Mouse (Mus musculus) heart, embryonic 12.5 days (tissue): ENCODE results near the gene Stk11. TPM values are rescaled to one million over a fixed set of nuclear protein-coding genes. Genes with fewer than 3 reads are reported as not detected.

Experiments used
- ATAC-seq: fragments of 200-750 bp; cut with Nextera tagmentation; 2 replicates; pipeline ENCODE4 v1.8.0; 2017; ENCODE audit warnings: moderate TSS enrichment, moderate library complexity; ENCODE audit not compliant: insufficient number of reproducible peaks, low FRiP score
- H3K27ac ChIP-seq: fragments of 300-500 bp; sonication (generic); 2 replicates; pipeline ENCODE4 v1.5.1; 2016; ENCODE audit warnings: mild to moderate bottlenecking, moderate library complexity; ENCODE audit not compliant: poor library complexity, severe bottlenecking
- H3K27me3 ChIP-seq: fragments of 300-500 bp; sonication (generic); replicated peaks from 2 replicates; pipeline ENCODE4 v1.6.1; 2016; ENCODE audit warnings: mild to moderate bottlenecking, moderate library complexity
- H3K36me3 ChIP-seq: fragments of 300-500 bp; sonication (generic); 2 replicates; pipeline ENCODE4 v1.6.1; 2016; ENCODE audit warnings: mild to moderate bottlenecking, moderate library complexity
- H3K4me1 ChIP-seq: fragments of 300-500 bp; sonication (generic); replicated peaks from 2 replicates; pipeline ENCODE4 v1.6.1; 2016; ENCODE audit warnings: mild to moderate bottlenecking
- H3K4me2 ChIP-seq: fragments of 300-500 bp; sonication (generic); 2 replicates; pipeline ENCODE4 v1.6.1; 2016; ENCODE audit warnings: mild to moderate bottlenecking, moderate library complexity
- H3K4me3 ChIP-seq: fragments of 300-500 bp; sonication (generic); 2 replicates; pipeline ENCODE4 v1.5.1; 2016; ENCODE audit warnings: mild to moderate bottlenecking
- H3K9ac ChIP-seq: fragments of 300-500 bp; sonication (generic); 2 replicates; pipeline ENCODE4 v1.6.1; 2016; ENCODE audit warnings: mild to moderate bottlenecking, moderate library complexity
- H3K9me3 ChIP-seq: fragments of 300-500 bp; sonication (generic); replicated peaks from 2 replicates; pipeline ENCODE4 v1.6.1; 2016; ENCODE audit warnings: mild to moderate bottlenecking, moderate library complexity
- WGBS: fragments of 180-500 bp; shearing (Covaris S2); methylation state at CpG from one replicate; pipeline ENCODE4 v1.1.7; 2016; 5-methylcytosine and 5-hydroxymethylcytosine counted together
- polyA plus RNA-seq: library from polyadenylated mRNA; unstranded; fragments of >200 nt; fragmentation: Nextera tagmentation; extraction: Ambion mirVana; gene quantifications from 2 replicates; pipeline ENCODE4 v1.2.1, GENCODE M21; 2016

Stk11 gene
- polyA plus RNA-seq, 1 experiment from 2014 or later: 10.8 TPM

DNA sequence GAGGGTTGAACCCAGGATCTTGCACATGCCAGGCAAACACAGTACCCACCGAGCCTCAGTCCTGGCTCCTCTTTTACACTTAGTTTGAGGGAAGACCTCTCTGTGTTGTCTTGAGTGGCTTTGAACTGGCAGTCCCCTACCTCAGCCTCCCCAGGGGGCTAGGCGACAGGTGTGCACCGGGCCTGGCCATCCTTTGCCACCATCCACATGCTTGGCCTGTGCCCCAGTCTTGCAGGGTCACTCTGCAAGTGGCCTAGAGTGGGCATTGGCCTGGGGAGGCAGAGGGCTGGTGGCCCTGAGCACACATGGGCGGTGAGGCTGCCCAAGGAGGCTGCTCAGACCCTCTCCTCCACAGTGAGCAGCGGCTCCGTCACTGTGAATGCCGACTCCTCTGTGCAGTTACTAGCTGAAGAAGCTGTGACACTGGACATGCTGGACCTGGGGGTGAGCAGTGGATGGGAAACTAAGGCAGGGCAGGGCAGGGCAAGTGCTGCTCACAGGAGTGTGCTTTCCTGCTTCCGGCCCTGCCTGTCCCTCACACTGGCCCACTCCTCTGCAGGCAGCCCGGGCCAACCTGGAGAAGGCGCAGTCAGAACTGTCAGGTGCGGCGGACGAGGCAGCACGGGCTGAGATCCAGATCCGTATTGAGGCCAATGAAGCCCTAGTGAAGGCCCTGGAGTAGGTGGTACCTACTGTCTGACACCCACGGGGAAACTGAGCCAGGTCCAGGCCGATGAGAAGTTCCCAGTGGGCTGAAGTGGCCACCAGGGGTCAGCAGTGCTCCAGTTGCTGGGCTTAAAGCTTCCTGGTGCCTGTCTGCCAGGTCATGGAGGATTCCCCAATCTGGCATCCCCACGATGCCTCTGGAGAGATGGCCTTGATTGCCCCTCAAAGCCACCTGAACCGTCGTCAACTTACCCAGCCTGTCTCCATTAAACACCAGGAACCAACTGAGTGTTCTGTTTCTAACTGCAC is 29.5 kb downstream of the Stk11 start:
- peak overlapping the region; percentile 90 for H3K9ac ChIP-seq
- H3K27ac ChIP-seq: peak overlapping the region; percentile 98; the same call in 1 of the 2 replicates
- H3K4me3 ChIP-seq: peak overlapping the region; percentile 5; the same call in 1 of the 2 replicates
- peaks cover 55% of the 10 kb centered on the region for H3K4me1 ChIP-seq
- WGBS: 76% methylated on average over 20 of the region's 20 CpGs
- peak overlapping the region; percentile 22; the same call in 1 of the 2 replicates for H3K4me2 ChIP-seq
- H3K9me3 ChIP-seq: no peaks in the 10 kb centered on the region
- H3K27me3 ChIP-seq: no peaks in the 10 kb centered on the region
- H3K36me3 ChIP-seq: peaks cover 40% of the 10 kb centered on the region
- ATAC-seq: no peak

DNA sequence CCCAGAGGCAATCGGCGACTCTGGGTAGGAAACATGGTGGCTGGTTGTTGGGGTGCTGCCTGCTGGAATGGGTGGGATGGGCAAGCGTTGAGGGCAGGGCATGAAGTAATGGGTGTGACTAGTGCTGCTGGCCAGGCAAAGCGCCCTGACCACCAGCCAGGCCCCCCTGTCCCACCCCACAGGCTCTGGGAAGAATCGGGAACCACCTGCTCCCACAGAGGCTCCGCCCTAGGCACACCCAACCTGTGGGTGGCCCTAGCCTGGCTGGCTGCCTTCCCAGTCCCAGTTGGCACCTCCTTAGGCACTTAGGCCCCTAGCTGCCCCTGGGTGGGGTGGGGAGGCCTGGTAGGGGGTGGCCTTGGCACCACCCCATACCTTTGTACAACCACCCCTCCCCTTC is 30.3 kb downstream of the Stk11 start:
- Histone ChIP-seq H3K36me3 (peaks cover 47% of the 10 kb centered on the region), H3K9ac (peak overlapping the region; percentile 90), H3K4me1 (peaks cover 51% of the 10 kb centered on the region), H3K9me3 (no peaks in the 10 kb centered on the region), H3K4me3 (0 out of 2 replicates have a peak overlapping the region, but pooled peaks have one; percentile 5), H3K27me3 (no peaks in the 10 kb centered on the region), H3K4me2 (peak overlapping the region; percentile 22; the same call in 1 of the 2 replicates), H3K27ac (peak overlapping the region; percentile 98)
- 83% methylated on average over 6 of the region's 6 CpGs for WGBS
- ATAC-seq: no peak

DNA sequence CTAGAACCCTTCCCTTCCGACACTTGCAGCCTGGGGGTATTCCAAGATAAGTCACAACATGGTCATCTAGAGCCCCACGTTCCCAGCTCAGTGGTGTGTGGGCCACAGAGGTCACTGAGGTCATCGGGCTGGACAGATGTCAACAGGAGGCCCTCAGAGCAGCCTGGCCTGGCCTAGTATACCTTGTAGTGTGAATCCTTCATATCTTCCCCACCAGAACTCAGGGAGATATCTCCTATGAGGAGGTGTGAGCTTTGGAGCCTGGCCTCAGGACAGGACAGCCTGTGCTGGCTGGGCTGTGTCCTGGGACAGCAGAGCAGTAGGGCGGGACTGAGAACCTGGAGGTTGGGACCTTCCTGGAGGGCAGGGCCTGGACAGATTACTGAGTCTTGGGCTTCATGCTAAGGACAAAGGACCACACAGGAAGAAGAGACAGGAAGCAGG is 31.0 kb downstream of the Stk11 start:
- peak overlapping the region; percentile 87; the same call in 1 of the 2 replicates for H3K4me2 ChIP-seq
- ATAC-seq: no peak
- WGBS: 52% methylated on average over 4 of the region's 4 CpGs
- no peaks in the 10 kb centered on the region for H3K9me3 ChIP-seq
- peaks cover 51% of the 10 kb centered on the region for H3K4me1 ChIP-seq
- H3K9ac ChIP-seq: peak overlapping the region; percentile 90
- no peak overlapping the region for H3K4me3 ChIP-seq
- no peaks in the 10 kb centered on the region for H3K27me3 ChIP-seq
- H3K36me3 ChIP-seq: peaks cover 53% of the 10 kb centered on the region
- peak overlapping the region; percentile 98 for H3K27ac ChIP-seq

DNA sequence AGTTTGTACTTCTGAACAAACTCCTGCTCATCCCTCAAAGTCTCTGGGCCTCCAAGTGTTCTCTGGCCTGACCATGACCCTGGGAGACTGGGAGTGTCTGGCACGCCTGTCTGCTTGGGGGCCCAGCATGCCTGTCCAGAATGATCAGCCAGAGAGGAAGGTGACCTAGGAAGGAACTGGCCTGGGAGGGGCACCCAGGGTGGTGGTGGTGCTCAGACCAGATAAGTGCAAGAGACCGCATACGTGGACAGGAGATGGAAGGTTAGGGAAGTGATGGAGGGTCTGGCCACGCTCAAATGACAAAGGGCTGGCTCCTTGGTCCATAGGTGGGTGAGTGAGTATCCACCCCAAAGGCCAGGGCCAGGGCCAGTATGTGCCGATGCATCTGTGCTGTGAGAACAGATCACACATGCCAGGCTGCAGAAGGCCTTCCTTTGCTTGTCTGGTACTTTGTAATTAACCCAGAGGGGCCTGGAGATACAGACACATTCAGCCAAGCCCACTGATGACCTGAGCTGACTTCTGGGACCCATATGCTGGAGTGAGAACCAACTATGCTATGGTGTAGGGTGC is 31.6 kb downstream of the Stk11 start:
- Histone ChIP-seq H3K27me3 (no peaks in the 10 kb centered on the region), H3K4me2 (peak overlapping the region; percentile 87), H3K4me3 (peak overlapping the region; percentile 90), H3K27ac (peak overlapping the region; percentile 98), H3K9me3 (no peaks in the 10 kb centered on the region), H3K4me1 (peaks cover 57% of the 10 kb centered on the region), H3K9ac (peak overlapping the region; percentile 90), H3K36me3 (peaks cover 59% of the 10 kb centered on the region)
- ATAC-seq: no peak
- 49% methylated on average over 5 of the region's 5 CpGs for WGBS

DNA sequence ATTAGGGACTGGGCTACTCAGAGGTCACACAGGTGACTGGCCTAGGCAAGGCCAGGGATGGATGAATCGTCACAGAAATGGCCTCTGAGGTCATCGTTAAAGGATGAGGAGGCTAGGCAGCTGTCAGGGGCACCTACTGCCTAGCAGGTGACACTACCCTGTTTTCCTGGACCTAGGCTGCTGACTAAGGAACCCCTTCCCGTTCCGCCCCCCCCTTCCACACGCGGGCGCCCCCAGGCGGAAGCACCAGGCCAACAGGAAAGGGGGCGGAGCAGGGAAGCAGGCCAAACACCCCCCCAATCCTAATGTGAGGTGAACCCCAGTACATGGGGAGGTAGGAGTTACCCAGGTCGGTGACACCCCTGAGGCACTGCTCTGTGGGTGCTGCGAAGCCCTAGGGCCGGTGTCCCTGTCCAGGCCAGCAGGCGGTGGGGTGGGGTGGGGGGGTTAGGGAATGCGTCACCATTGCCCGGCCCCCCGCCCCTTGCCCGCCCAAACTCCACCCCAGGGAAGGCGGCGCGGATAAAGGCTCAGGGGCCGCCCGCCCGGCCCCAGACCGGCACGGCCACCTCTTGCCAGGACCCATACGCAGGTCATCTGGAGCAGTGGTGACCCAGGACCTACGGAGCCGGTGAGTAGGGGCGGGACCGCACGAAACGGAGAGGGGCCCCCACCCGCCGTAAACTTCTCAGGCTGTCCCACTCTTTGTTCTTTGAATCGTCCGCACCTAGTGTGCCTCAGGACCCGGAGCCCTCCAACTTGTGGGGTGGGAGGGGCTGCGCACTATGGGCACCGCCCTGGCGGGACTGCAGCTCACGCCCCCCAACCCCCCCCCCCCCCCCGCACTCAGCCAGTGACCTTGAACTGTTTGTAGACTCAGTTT is 32.4 kb downstream of the Stk11 start, which contains the start of gene Midn:
Midn (plus strand) TSS at position 554 of the 883 bp plus-strand sequence.
- Histone ChIP-seq H3K36me3 (peaks cover 67% of the 10 kb centered on the region), H3K9ac (peak within 1 kb of the TSS; percentile 90), H3K27ac (peak within 1 kb of the TSS; percentile 98), H3K4me1 (peaks cover 62% of the 10 kb centered on the region), H3K4me3 (peak within 1 kb of the TSS; percentile 90), H3K27me3 (no peaks in the 10 kb centered on the region), H3K9me3 (no peaks in the 10 kb centered on the region), H3K4me2 (peak within 1 kb of the TSS; percentile 87)
- peak; percentile 60 for ATAC-seq
- WGBS: under 1% methylated on average over 40 of the region's 42 CpGs

DNA sequence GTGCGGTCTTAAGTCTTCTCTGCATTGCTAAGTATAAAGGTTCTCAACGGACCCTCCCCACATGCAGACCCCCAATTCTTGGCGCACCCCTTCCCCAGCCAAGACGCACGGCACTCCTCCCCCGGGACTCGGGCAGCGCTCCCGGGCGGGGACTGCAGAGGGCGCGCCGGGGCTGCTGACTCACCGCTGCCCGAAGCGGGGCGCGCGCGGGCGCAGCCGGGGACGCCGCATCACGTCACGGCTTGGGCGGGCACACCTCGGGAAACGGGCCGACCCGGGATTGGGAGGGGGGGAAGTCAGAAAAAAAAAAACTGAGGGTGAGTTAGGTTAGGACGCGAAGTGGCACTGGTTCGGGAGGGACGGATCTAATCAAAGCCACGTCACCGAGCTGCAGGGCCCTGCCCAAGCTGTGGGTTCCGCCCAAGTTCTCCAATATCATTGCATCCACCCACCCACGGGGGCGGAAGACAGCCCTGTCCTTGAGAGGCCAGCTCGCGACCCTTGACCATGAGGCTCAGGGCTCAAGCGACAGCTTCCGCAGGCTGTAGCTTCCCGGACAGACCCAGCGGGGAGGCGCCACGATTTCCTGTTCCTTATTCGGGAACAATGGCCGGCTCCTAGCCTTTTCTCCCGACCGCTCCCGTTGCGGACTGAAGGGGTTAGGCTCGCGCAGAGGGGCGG is 33.1 kb downstream of the Stk11 start:
- WGBS: under 1% methylated on average over 57 of the region's 57 CpGs
- Histone ChIP-seq H3K4me2 (peak overlapping the region; percentile 87), H3K27me3 (no peaks in the 10 kb centered on the region), H3K9ac (peak overlapping the region; percentile 90), H3K4me3 (peak overlapping the region; percentile 90), H3K4me1 (peaks cover 64% of the 10 kb centered on the region), H3K27ac (peak overlapping the region; percentile 98), H3K9me3 (no peaks in the 10 kb centered on the region), H3K36me3 (peaks cover 70% of the 10 kb centered on the region)
- ATAC-seq: peak; percentile 57

DNA sequence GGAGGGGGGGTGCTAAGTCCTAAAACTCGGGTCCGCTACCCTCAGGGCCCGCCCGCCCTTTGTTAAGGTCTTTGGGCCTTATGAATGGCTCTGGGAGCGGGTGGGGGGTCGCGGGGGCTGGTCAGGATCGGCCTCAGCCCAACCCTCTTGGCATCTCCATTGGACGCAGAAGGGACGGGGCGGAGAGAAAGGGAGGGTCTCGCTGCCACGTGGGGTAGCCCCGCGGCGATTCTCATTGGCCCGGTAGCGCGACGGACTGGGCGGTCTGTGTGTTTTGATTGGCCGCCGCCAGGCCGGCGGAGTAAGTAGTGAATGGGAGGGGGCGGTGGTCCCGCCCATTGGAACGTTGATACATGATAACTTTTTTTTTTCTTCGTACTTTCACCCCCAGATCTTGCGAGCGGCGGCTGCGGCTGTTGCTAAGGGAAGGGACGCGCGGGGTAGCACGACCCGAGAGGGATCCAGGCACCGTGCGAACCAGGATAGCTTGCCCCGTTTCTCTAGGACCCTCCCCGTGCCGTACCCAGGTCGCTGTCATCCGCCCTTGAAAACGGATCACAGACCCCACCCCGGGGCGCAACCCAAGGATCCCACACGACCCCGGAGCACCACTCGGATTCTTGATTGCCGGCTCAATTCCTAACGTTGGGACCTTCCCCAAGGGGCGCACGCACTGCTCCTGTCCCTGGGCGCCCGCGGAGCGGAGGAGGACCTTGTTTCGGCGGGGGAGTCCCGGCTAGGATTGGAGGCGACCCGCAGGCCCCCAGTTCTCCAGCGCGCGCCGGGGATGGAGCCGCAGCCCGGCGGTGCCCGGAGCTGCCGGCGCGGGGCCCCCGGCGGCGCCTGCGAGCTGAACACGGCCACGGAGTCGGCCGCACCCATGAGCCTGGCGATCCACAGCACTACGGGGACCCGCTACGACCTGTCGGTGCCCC is 34.0 kb downstream of the Stk11 start:
- Histone ChIP-seq H3K36me3 (peaks cover 70% of the 10 kb centered on the region), H3K9me3 (no peaks in the 10 kb centered on the region), H3K27ac (peak overlapping the region; percentile 98), H3K27me3 (no peaks in the 10 kb centered on the region), H3K4me2 (peak overlapping the region; percentile 87), H3K4me1 (peaks cover 65% of the 10 kb centered on the region), H3K9ac (peak overlapping the region; percentile 100), H3K4me3 (peak overlapping the region; percentile 90)
- under 1% methylated on average over 88 of the region's 88 CpGs for WGBS
- peak; percentile 83 for ATAC-seq

DNA sequence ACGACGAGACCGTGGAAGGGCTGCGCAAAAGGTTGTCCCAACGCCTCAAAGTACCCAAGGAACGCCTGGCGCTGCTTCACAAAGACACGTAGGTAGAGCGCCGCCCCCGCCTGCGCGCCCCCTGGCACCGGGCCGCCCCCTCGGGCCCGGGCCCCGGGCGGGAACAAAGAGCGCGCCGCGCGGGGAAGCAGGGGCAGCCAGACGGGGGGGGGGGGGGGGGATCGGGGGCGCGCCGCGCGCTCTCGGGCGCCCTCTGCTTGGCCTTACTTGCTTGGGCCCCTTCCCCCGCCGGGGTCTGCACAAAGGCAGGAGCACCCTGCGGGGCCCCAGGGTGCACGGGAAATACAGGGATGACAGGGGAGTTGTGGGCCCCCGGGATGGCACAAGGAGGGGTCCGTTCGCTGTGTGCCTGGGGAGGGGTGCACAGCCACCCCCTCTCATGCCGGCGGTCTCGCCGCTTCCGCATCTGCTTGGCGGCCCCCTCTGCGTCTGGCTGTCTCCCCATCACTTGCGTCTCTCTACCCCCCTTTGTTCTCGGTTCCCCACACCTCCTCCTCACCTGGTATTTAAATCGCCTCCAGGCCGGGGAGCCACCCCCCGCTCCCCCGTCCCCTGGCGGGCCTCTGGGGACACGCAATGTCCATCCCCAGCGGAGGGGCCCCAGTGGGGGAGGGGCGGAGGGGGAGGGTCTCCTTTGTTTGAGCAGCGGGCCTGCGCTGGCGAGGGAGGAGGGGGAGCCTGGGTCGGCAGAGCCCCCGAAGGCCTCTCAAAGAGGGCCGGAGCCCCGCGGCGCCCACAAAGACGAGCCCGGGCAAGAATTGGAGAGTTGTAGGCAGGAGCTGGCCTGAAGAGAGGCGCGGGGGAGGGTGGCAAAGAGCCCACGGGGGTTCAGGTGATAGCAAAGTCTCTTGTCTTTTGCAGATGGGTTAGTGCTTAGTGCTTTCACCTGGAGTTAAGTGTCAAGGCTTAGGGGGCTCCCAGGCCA is 34.9 kb downstream of the Stk11 start:
- Histone ChIP-seq H3K27me3 (no peaks in the 10 kb centered on the region), H3K27ac (peak overlapping the region; percentile 98), H3K4me1 (peaks cover 65% of the 10 kb centered on the region), H3K4me3 (peak overlapping the region; percentile 90), H3K36me3 (peaks cover 70% of the 10 kb centered on the region), H3K4me2 (peak overlapping the region; percentile 87), H3K9me3 (no peaks in the 10 kb centered on the region), H3K9ac (peak overlapping the region; percentile 100)
- WGBS: under 1% methylated on average over 56 of the region's 71 CpGs
- ATAC-seq: no peak
